Mouse (Mus musculus): ENCODE data around the gene Pjvk. TPM values are rescaled to one million over a fixed set of nuclear protein-coding genes. Genes with fewer than 3 reads are reported as not detected.
"Not testable (repeated sequence)": the region's sequence is repeated elsewhere in the genome, so short reads cannot be mapped to it uniquely, and the experiment has no call there.

Gene Pjvk
- total RNA-seq, 1 experiment = not detected

GRCm38 (mm10) chr2:76621724-76622123, 26.6 kb upstream of the Pjvk start:
- Histone ChIP-seq H3K27ac (ENCODE audit: insufficient read depth, low read depth, low read length, poor library complexity, severe bottlenecking) (no peak overlapping the region), H3K4me1 (ENCODE audit: control insufficient read depth in 2 of 2, insufficient read depth in 2 of 2, low read length in 2 of 2, poor library complexity in 1 of 2) (no peaks in the 10 kb centered on the region), H3K4me3 (ENCODE audit: insufficient read depth in 1 of 2, low read depth in 1 of 2, low read length in 2 of 2, poor library complexity in 1 of 2, severe bottlenecking in 1 of 2) (no peak overlapping the region), H3K36me3 (ENCODE audit: control insufficient read depth, insufficient read depth, low read length, poor library complexity, severe bottlenecking) (no peaks in the 10 kb centered on the region), H3K9me3 (ENCODE audit: control insufficient read depth, insufficient read depth, low read depth, low read length) (no peaks in the 10 kb centered on the region), H3K9ac (ENCODE audit: insufficient read depth, low read depth, low read length, poor library complexity, severe bottlenecking) (no peak overlapping the region)
- in situ Hi-C loops (cut with MboI; ENCODE audit: low sequenced_read_pairs in 2 of 2, unreplicated experiment in 2 of 2) = no loop called here
- no peak for TF ChIP-seq HCFC1 (IDR thresholded peaks at IDR 0.05; ENCODE audit: borderline replicate concordance, insufficient read depth, low read length)
- no peak for DNase-seq (ENCODE audit: low read depth, low spot score)

- H3K36me3 ChIP-seq (ENCODE audit: control insufficient read depth, insufficient read depth, low read length, poor library complexity, severe bottlenecking); in situ Hi-C loops (cut with MboI; ENCODE audit: low sequenced_read_pairs in 2 of 2, unreplicated experiment in 2 of 2); DNase-seq (ENCODE audit: low read depth, low spot score); H3K4me3 ChIP-seq (ENCODE audit: insufficient read depth in 1 of 2, low read depth in 1 of 2, low read length in 2 of 2, poor library complexity in 1 of 2, severe bottlenecking in 1 of 2); H3K9me3 ChIP-seq (ENCODE audit: control insufficient read depth, insufficient read depth, low read depth, low read length); H3K4me1 ChIP-seq (ENCODE audit: control insufficient read depth in 2 of 2, insufficient read depth in 2 of 2, low read length in 2 of 2, poor library complexity in 1 of 2); H3K27ac ChIP-seq (ENCODE audit: insufficient read depth, low read depth, low read length, poor library complexity, severe bottlenecking); H3K9ac ChIP-seq (ENCODE audit: insufficient read depth, low read depth, low read length, poor library complexity, severe bottlenecking): not testable (repeated sequence)
Measured at GRCm38 (mm10) chr2:76622316-76622715, 26.0 kb upstream of the Pjvk start.

GRCm38 (mm10) chr2:76630293-76630692, 18.0 kb upstream of the Pjvk start:
- no peaks in the 10 kb centered on the region for H3K36me3 ChIP-seq (ENCODE audit: control insufficient read depth, insufficient read depth, low read length, poor library complexity, severe bottlenecking)
- TF ChIP-seq ZC3H11A (IDR thresholded peaks at IDR 0.05; ENCODE audit: borderline replicate concordance, low read depth, low read length) (no peak), CHD2 (IDR thresholded peaks at IDR 0.05; ENCODE audit: low read depth, low read length) (no peak), ZNF384 (IDR thresholded peaks at IDR 0.05; ENCODE audit: low read depth, low read length) (no peak), MAFK (IDR thresholded peaks at IDR 0.05; ENCODE audit: insufficient read depth, low read depth, low read length) (no peak), HCFC1 (IDR thresholded peaks at IDR 0.05; ENCODE audit: borderline replicate concordance, insufficient read depth, low read length) (no peak)
- H3K9ac ChIP-seq (ENCODE audit: insufficient read depth, low read depth, low read length, poor library complexity, severe bottlenecking) = no peak overlapping the region
- no peaks in the 10 kb centered on the region for H3K9me3 ChIP-seq (ENCODE audit: control insufficient read depth, insufficient read depth, low read depth, low read length)
- in situ Hi-C loops (cut with MboI; ENCODE audit: low sequenced_read_pairs in 2 of 2, unreplicated experiment in 2 of 2) = no loop called here
- H3K4me1 ChIP-seq (ENCODE audit: control insufficient read depth in 2 of 2, insufficient read depth in 2 of 2, low read length in 2 of 2, poor library complexity in 1 of 2) = no peaks in the 10 kb centered on the region
- H3K27ac ChIP-seq (ENCODE audit: insufficient read depth, low read depth, low read length, poor library complexity, severe bottlenecking) = no peak overlapping the region
- H3K4me3 ChIP-seq (ENCODE audit: insufficient read depth in 1 of 2, low read depth in 1 of 2, low read length in 2 of 2, poor library complexity in 1 of 2, severe bottlenecking in 1 of 2) = no peak overlapping the region
- DNase-seq (ENCODE audit: low read depth, low spot score) = no peak

- no peak overlapping the region for H3K27ac ChIP-seq (ENCODE audit: insufficient read depth, low read depth, low read length, poor library complexity, severe bottlenecking)
- no peaks in the 10 kb centered on the region for H3K4me1 ChIP-seq (ENCODE audit: control insufficient read depth in 2 of 2, insufficient read depth in 2 of 2, low read length in 2 of 2, poor library complexity in 1 of 2)
- no peak for DNase-seq (ENCODE audit: low read depth, low spot score)
- TF ChIP-seq CHD2 (IDR thresholded peaks at IDR 0.05; ENCODE audit: low read depth, low read length) (no peak), MAFK (IDR thresholded peaks at IDR 0.05; ENCODE audit: insufficient read depth, low read depth, low read length) (no peak), ZC3H11A (IDR thresholded peaks at IDR 0.05; ENCODE audit: borderline replicate concordance, low read depth, low read length) (no peak), HCFC1 (IDR thresholded peaks at IDR 0.05; ENCODE audit: borderline replicate concordance, insufficient read depth, low read length) (no peak), ZNF384 (IDR thresholded peaks at IDR 0.05; ENCODE audit: low read depth, low read length) (no peak)
- no peaks in the 10 kb centered on the region for H3K9me3 ChIP-seq (ENCODE audit: control insufficient read depth, insufficient read depth, low read depth, low read length)
- H3K36me3 ChIP-seq (ENCODE audit: control insufficient read depth, insufficient read depth, low read length, poor library complexity, severe bottlenecking) = no peaks in the 10 kb centered on the region
- no peak overlapping the region for H3K4me3 ChIP-seq (ENCODE audit: insufficient read depth in 1 of 2, low read depth in 1 of 2, low read length in 2 of 2, poor library complexity in 1 of 2, severe bottlenecking in 1 of 2)
- no peak overlapping the region for H3K9ac ChIP-seq (ENCODE audit: insufficient read depth, low read depth, low read length, poor library complexity, severe bottlenecking)
- in situ Hi-C loops (cut with MboI; ENCODE audit: low sequenced_read_pairs in 2 of 2, unreplicated experiment in 2 of 2) = no loop called here
Measured at GRCm38 (mm10) chr2:76631600-76631999, 16.7 kb upstream of the Pjvk start.

GRCm38 (mm10) chr2:76639637-76640036, 8.6 kb upstream of the Pjvk start:
- H3K4me1 ChIP-seq (ENCODE audit: control insufficient read depth in 2 of 2, insufficient read depth in 2 of 2, low read length in 2 of 2, poor library complexity in 1 of 2) = no peaks in the 10 kb centered on the region
- no peaks in the 10 kb centered on the region for H3K9me3 ChIP-seq (ENCODE audit: control insufficient read depth, insufficient read depth, low read depth, low read length)
- H3K36me3 ChIP-seq (ENCODE audit: control insufficient read depth, insufficient read depth, low read length, poor library complexity, severe bottlenecking) = no peaks in the 10 kb centered on the region
- TF ChIP-seq CHD2 (IDR thresholded peaks at IDR 0.05; ENCODE audit: low read depth, low read length) (no peak), HCFC1 (IDR thresholded peaks at IDR 0.05; ENCODE audit: borderline replicate concordance, insufficient read depth, low read length) (no peak), MAFK (IDR thresholded peaks at IDR 0.05; ENCODE audit: insufficient read depth, low read depth, low read length) (no peak), ZC3H11A (IDR thresholded peaks at IDR 0.05; ENCODE audit: borderline replicate concordance, low read depth, low read length) (no peak), ZNF384 (IDR thresholded peaks at IDR 0.05; ENCODE audit: low read depth, low read length) (no peak)
- DNase-seq (ENCODE audit: low read depth, low spot score) = no peak
- in situ Hi-C loops (cut with MboI; ENCODE audit: low sequenced_read_pairs in 2 of 2, unreplicated experiment in 2 of 2) = no loop called here
- no peak overlapping the region for H3K27ac ChIP-seq (ENCODE audit: insufficient read depth, low read depth, low read length, poor library complexity, severe bottlenecking)
- H3K4me3 ChIP-seq (ENCODE audit: insufficient read depth in 1 of 2, low read depth in 1 of 2, low read length in 2 of 2, poor library complexity in 1 of 2, severe bottlenecking in 1 of 2) = no peak overlapping the region
- H3K9ac ChIP-seq (ENCODE audit: insufficient read depth, low read depth, low read length, poor library complexity, severe bottlenecking) = no peak overlapping the region

Data from ES-E14 (cell line).